Mouse (Mus musculus): Measurements from ENCODE around the gene Tapbp.
A peak's percentile ranks its signal among the peaks of the same experiment; 100 is the strongest.
"Not testable (repeated sequence)": the region's sequence is repeated elsewhere in the genome, so short reads cannot be mapped to it uniquely, and the experiment has no call there.

Tapbp gene

GRCm38 (mm10) chr17:33904835-33905234 lies 10.9 kb upstream of the Tapbp start, which contains the start of gene Platr17:
Platr17 (plus strand) TSS chr17:33905135.
- DNase-seq (ENCODE audit: low read depth), result not testable (repeated sequence)

GRCm38 (mm10) chr17:33908331-33909076 lies 7.2 kb upstream of the Tapbp start:
- DNase-seq (ENCODE audit: low read depth), result peak; percentile 60

GRCm38 (mm10) chr17:33909077-33909868 lies 6.4 kb upstream of the Tapbp start, which contains the start of gene Daxx:
Daxx (plus strand) TSS chr17:33909414.
- DNase-seq (ENCODE audit: low read depth), result peak; percentile 100

- DNase-seq (ENCODE audit: low read depth), result peak; percentile 75
Measured at GRCm38 (mm10) chr17:33909869-33910250, 5.8 kb upstream of the Tapbp start.

- peak; percentile 66 for DNase-seq (ENCODE audit: low read depth)
Measured at GRCm38 (mm10) chr17:33910346-33911051, 5.2 kb upstream of the Tapbp start.

- no peak for DNase-seq (ENCODE audit: low read depth)
Measured at GRCm38 (mm10) chr17:33911052-33911812, 4.5 kb upstream of the Tapbp start.

- no peak for DNase-seq (ENCODE audit: low read depth)
Measured at GRCm38 (mm10) chr17:33911813-33912414, 3.8 kb upstream of the Tapbp start.

GRCm38 (mm10) chr17:33913264-33913663 lies 2.4 kb upstream of the Tapbp start:
- DNase-seq (ENCODE audit: low read depth), result no peak

- DNase-seq (ENCODE audit: low read depth), result no peak
Measured at GRCm38 (mm10) chr17:33913905-33914304, 1.8 kb upstream of the Tapbp start.

GRCm38 (mm10) chr17:33914969-33915391 lies 719 bp upstream of the Tapbp start:
- no peak for DNase-seq (ENCODE audit: low read depth)

- DNase-seq (ENCODE audit: low read depth), result no peak
Measured at GRCm38 (mm10) chr17:33916294-33916693, 595 bp downstream of the Tapbp start.

GRCm38 (mm10) chr17:33916847-33917655 lies 1.4 kb downstream of the Tapbp start:
- no peak for DNase-seq (ENCODE audit: low read depth)

- no peak for DNase-seq (ENCODE audit: low read depth)
Measured at GRCm38 (mm10) chr17:33917656-33918292, 2.1 kb downstream of the Tapbp start.

GRCm38 (mm10) chr17:33918293-33919203 lies 2.8 kb downstream of the Tapbp start:
- DNase-seq (ENCODE audit: low read depth), result peak; percentile 41

GRCm38 (mm10) chr17:33919351-33920281 lies 3.9 kb downstream of the Tapbp start:
- DNase-seq (ENCODE audit: low read depth), result peak; percentile 94

GRCm38 (mm10) chr17:33920282-33921097 lies 4.8 kb downstream of the Tapbp start:
- peak; percentile 93 for DNase-seq (ENCODE audit: low read depth)

- DNase-seq (ENCODE audit: low read depth), result no peak
Measured at GRCm38 (mm10) chr17:33921361-33921760, 5.7 kb downstream of the Tapbp start.
